Mouse (Mus musculus): ENCODE data around the gene Eif2b5. TPM values are rescaled to one million over a fixed set of nuclear protein-coding genes. Genes with fewer than 3 reads are reported as not detected.
"Not testable (repeated sequence)": the region's sequence is repeated elsewhere in the genome, so short reads cannot be mapped to it uniquely, and the experiment has no call there.

Eif2b5 gene
- total RNA-seq (2021), result 61.6 and 62.7 TPM in 2 replicates
- long read RNA-seq, experiment 1, transcript Eif2b5-201 (16 exons, 2,554 nt), result major isoform, 134 of 172 reads
- long read RNA-seq, experiment 1, partial matches to known transcripts, result 19 of 172 reads
- long read RNA-seq, experiment 1, other reads (novel, unspliced or antisense), result 19 of 172 reads
- long read RNA-seq, experiment 2, transcript Eif2b5-201 (16 exons, 2,554 nt), result major isoform, 92 of 124 reads
- long read RNA-seq, experiment 2, partial matches to known transcripts, result 20 of 124 reads
- long read RNA-seq, experiment 2, other reads (novel, unspliced or antisense), result 12 of 124 reads

DNA sequence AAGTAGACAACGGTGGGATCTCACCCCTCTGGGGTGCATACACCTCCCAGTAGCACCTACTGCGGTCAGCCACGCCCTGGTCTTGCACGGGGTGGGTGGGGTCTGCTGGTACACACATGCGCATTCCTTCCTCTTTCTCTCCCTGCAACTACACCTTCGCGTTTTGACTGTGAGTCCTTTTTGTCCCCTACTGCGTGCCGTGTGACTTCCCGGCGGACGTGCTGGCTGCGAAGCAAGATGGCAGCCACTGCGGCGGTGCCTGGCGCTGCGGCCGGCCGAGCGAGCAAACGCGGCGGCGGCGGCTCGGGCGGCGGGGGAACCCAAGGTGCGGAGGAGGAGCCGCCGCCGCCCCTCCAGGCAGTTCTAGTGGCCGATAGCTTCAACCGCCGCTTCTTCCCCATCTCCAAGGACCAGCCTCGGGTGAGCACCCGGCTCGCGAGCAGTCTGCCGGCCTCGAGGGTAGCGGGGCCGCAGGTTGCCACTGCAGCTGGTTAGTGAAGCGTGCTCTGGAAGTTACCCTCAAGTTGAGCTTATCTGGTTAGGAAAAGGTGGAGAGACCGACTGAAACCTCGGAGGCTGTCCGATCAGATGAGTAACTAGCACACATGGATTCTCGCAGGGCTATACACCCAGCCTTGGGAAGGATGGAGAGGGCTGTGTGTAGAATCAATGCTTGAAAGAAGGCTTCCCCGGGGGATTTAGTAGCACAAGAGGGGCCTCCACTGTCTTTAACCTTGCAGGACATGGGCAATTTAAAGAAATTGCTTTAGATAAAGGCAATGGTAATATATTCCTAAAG, at the start of gene Eif2b5:
Gene Eif2b5 (plus strand): TSS at position 141 of the 799 bp plus-strand sequence.
- DNase-seq, result peak; percentile 96

- no peak for DNase-seq
These were observed 46.8 kb upstream of the Eif2b5 start for GRCm38 (mm10) chr16:20451774-20452173.

DNA sequence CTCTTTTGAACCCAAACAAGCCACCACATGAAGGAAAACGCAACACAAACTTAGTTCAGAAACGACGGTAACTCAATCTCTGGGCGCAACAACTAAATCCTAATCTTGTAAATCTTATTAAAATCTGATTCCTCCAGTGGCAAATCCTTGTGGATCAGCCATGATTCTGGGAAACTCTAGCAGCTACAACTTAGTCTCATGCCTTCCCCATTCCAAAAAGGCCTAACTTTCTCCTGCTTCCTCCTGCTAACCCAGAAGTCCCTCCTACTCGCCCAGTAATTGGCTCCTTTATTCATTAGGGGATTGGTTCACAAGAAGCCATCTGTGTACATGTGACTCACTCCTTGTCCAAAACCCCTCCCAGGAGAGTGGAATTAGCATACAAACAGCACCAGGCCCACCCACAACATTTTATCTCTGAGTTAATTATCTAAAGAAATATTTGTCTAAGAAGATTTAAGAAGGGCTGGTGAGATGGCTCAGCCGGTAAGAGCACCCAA, 44.4 kb upstream of the Eif2b5 start:
- no peak for DNase-seq

DNA sequence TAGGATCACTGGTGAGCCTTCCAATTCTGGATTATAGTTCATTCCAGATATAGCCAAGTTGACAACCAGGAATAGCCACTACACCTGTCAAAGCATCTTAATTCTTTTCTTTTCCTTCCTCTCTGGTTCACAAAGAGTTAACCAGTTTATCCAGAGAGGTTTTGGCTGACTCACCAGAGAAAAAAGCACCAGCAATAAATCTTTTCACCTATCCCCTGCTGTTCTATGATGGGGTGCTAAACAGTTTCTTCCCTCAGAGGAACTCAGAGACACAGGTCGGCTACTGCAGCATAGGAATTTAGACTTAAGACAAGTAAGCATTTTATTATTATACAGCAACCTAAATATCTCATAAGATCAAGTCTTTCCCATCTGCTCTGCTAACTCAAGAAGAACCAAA, 42.5 kb upstream of the Eif2b5 start:
- DNase-seq, result no peak

DNA sequence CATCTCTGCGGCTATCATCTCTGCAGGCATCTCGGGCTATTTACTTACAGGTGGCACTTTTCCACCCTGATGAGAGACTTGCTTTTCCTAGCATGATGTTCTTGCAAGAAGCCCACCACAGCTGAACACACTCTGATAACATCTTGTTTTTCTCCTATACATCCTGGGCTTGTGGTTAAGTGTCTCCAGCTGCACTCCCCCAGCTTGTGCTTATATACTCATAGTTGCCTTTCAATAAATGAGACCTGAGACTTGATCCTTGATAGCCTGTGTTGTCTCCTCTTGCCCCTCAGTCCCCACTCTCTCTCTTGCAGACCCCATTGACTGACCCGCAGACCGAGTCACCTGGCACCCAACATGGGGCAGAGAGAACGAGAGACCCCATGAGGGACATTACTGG, 39.9 kb upstream of the Eif2b5 start:
- DNase-seq, result not testable (repeated sequence)

DNA sequence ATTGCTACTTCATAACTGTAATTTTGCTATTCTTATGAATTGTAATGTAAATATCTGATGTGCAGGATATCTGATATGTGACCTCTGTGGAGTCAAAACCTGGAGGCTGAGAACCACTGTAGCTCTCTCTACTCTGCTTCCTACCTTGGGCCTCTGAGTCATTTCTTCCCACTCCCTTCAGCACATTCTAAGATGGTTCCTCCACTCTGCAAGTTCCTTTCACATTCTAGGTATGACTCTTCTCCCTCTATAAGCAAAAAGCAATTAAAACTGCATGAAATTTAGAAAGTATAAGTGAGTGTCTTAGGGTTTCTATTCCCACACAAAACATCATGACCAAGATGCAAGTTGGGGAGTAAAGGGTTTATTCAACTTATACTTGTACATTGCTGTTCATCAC, 33.9 kb upstream of the Eif2b5 start:
- DNase-seq, result no peak

DNA sequence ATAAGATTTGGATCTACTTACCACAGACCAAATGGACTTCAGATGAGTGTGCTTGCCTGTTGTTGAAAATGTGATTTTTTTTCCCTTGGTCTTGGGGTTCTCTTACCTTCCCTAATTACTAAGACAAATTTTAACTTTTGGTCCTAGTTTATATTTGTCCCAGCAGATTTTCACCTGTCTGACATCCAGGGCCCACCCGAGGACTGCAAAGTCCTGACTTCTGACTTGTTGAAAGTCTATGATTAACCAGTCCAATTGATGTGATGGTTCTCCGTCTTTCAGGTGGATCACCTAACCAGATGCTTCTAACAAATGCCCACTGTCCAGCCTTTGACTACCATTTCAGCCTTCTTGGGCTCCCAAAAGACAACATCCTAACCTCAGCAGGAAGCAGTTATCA, 27.6 kb upstream of the Eif2b5 start:
- DNase-seq, result no peak

DNA sequence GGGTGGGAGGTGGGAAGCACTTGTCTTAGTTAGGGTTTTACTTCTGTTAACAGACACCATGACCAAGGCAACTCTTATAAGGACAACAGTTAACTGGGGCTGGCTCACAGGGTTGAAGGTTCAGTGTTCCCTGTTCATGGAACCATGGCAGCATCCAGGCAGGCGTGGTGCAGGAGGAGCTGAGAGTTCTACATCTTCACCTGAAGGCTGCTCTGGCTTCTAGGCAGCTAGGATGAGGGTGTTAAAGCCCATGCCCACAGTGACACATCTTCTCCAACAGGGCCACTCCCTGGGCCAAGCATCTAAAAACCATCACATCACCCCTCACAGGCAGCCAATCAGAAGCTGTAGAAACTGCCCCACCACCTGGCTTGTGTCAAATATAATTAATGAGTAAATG, 26.9 kb upstream of the Eif2b5 start:
- no peak for DNase-seq

GRCm38 (mm10) chr16:20473748-20474147, 24.9 kb upstream of the Eif2b5 start:
- DNase-seq, result no peak

GRCm38 (mm10) chr16:20474211-20474610, 24.4 kb upstream of the Eif2b5 start:
- DNase-seq, result peak; percentile 89

GRCm38 (mm10) chr16:20474786-20475185, 23.8 kb upstream of the Eif2b5 start:
- no peak for DNase-seq

DNA sequence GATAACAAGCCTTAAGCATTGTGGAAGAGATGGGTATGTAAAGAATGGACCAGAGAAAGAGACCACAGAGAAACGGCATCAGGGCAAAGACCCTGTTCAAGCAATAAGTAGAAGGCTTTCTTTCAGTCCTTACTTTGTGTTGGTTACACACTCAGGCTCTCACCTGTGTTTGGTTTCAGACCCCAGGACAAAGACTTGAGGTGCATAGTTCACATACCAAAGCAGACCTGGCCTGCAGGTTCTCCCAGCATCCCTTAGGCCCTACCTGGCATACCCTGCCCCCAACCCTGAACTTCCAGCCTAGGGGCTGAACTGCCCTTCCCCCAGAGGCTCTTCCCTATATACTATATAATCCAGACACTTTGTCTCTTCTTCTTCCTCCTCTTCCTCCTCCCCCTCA, 23.3 kb upstream of the Eif2b5 start:
- no peak for DNase-seq

DNA sequence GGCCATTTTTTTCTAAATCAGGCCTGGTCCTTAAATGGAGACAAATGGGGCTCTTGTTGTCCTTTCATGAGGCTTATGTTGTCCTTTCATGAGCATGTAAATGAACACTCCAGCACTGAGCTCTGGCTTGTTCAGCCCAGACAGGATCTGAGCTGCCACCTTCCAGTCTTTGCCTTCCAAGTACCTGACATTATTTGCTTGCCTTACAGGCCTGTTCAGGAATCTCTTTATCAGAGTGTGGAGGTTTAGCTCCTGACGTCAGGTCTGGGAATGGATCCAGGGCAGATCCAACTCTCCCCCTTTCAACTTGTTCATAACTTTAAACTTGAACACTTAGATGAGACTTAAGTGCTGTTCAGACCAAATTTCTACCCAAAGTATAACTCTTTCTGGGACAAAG, 21.8 kb upstream of the Eif2b5 start:
- DNase-seq, result peak; percentile 75

GRCm38 (mm10) chr16:20477270-20477669, 21.3 kb upstream of the Eif2b5 start:
- no peak for DNase-seq

DNA sequence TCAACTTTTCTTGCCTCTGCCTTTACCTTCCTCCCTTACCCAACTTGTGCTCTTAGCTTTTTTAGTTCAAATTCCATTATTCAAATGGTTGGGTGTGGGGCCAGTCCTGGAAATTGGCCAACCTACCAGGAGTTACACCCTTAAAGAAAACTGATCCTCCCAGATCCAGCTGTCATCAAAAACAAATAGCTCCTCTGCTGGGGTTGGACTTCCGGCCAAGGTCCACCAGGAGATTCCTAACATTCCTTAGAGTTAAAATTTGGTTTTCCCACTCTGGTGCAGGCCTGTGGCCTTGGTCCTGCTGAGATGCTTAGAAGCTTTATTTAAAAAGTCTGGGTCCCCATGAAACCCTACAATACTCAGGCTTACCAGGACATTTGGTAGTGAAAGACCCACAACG, 20.1 kb upstream of the Eif2b5 start:
- DNase-seq, result no peak

GRCm38 (mm10) chr16:20479026-20479760, 19.4 kb upstream of the Eif2b5 start:
- DNase-seq, result not testable (repeated sequence)

GRCm38 (mm10) chr16:20480115-20480514, 18.5 kb upstream of the Eif2b5 start:
- DNase-seq, result peak; percentile 44

DNA sequence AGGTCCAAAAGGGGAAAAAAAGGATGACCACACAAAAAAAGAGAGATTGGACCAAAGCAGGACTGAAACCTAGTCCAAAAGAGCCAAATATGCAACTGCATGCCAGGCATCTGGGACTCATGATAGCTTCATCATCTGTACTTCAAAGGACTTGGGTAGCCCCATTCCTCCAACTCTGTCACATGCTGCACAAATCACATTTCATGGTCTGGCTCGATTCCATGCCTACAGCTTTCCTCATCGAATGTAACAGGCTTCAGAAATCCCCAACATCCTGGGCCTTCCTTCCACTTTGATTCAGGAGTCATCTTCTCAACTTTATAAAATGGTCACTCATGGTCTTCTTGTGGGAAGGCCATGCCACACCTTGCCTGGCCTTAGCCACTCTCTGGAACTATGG, 16.9 kb upstream of the Eif2b5 start:
- no peak for DNase-seq

DNA sequence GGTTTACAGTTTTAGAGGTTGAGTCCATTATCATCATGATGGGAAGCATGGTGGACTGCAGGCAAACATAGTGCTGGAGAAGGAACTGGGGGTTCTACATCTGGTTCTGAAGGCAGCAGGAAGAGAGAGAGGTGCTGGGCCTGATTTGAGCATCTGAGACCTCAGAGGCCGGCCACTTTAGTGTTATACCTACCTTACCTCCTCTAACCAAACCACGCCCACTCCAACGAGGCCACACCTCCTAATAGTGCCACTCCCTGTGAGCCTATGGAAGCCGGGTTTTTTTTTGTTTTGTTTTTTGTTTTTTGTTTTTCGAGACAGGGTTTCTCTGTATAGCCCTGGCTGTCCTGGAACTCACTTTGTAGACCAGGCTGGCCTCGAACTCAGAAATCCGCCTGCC, 14.9 kb upstream of the Eif2b5 start:
- DNase-seq, result not testable (repeated sequence)

DNA sequence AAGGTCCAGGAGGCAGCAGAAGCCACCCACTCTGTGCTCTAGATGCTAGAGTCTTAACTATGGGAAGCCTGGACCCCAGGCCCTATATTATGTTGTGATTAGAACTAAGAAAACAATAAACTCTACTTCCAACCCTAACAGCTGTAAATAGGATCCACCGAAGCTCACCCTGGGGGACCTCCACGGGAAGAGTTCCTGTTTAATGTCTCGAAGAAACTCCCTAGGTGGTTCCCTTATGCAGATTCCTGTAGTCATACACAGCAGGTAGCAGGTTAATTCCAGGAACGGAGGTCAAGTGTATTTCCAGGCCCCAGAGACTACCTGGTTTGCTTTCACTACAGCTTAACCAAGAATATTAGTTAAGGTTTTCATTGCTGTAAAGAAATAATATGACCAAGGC, 13.6 kb upstream of the Eif2b5 start:
- DNase-seq, result no peak

DNA sequence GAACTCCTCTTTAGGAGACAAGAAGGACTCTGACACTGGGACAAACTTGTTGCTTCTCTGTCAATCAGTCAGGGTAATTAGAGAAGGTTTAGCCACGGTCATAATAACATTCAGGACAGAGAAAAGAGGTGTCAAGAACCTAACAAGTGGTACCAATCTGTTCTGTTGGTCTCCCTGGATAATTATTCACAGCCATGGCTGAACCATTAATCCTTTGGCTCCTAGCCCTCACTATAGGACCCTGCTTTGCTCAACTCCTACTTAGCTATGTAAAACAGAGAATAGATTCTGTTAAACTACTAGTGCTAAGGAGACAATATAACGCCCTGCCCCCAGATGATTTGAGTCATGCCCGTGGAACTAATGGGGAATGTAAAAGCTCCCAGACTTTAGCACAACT, 12.6 kb upstream of the Eif2b5 start:
- no peak for DNase-seq

DNA sequence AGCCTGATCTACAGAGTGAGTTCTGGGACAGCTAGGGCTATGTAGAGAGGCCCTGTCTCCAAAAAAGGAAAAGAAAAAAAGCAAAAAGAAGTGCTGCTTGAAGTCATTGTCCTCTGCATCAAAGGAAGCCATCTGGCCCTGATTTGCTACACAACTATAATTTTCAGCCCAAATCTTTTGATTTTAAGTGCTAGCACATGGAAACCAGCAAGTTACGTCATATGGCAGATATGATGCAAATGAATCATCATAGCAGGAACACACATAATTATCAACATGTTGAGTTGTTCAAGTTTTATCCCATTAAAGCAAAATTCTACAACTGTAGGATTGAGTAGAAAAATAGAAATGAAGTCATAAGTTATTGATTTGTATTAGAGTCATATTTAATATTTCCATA, 10.5 kb upstream of the Eif2b5 start:
- no peak for DNase-seq

DNA sequence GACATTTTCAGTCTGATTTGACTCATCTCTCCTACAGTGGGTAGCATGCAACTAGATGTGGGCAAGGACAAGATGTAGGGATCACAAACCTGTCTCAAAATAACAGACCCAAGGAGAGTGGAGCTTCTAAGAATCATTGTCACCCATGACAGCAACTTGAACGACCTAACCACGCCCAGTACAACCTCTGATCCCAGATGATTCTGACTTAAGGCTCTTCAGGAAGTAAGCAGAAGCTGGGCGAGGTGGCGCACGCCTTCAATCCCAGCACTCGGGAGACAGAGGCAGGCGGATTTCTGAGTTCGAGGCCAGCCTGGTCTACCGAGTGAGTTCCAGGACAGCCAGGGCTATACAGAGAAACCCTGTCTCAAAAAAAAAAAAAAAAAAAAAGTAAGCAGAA, 9.9 kb upstream of the Eif2b5 start:
- DNase-seq, result not testable (repeated sequence)
